Mouse (Mus musculus) natural killer cell, adult 2 months (primary cell): ENCODE results near the gene Myt1.

Experiments
- DNase-seq, 2 experiments: peaks; one replicate each; pipeline ENCODE4 v3.0.0; 2022; ENCODE audit warnings: low spot score in 2 of 2

Gene Myt1

DNA sequence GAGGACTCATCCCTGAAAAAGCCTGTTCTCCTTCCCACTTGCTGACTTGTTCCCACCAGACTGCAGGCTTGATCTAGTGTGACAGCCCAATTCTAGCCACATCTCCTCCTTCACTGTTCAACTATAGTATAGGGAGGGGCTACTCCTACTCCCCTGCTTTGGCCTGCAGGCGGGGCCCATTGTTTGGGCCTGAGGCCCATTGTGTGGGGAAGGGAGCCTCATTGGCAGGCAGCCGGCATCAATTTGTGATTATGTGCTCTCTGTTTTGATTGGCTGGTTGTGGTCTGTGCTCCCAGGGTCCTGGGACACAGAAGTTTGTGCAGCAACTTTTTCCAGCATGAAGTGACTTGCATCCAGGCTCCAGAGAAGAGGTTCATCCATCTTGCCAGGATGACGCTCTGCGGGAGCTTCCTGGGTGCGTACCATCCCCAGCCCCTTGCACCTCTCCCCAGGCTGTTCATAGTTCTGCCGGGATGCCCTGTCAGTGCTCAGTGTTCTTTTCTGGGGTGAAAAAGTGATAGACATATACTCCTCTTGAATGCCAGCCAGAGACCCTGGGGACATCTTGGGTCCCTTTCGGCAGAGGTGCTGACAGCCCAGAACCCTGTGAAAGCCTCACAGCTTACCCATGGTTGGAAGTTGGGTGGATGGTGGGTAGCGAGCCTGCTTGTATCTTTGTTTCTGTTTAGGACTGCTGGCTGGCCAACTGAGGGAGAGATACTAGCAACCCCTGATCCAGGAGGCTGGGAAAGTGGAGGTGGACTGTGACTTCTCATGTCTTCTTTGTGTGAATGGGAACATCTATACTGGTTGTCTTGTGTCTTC lies at the start of gene Myt1:
TSS of gene Myt1 (plus strand) at position 327 of the 825 bp plus-strand sequence.
- no peak for DNase-seq

DNA sequence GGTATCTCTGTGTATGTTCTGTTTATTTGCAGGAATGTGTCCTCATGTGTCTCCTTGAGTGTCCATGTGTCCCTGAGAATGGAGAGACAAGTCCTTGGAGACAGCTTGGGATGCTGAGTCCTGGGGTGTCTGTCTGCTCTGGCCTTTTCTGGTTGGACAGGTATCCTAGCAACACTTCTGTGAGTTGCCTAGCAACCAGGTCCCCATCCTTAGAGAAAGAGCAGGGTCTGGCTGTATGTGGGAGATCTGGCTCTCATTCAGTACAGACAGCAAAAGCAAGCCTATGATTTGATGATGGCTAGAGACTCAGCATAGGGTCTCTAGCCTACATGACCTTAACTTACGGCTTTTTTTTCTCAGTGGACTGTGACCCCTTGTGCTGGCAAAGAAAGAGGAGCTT lies 49.4 kb upstream of the Myt1 start:
- no peak for DNase-seq

DNA sequence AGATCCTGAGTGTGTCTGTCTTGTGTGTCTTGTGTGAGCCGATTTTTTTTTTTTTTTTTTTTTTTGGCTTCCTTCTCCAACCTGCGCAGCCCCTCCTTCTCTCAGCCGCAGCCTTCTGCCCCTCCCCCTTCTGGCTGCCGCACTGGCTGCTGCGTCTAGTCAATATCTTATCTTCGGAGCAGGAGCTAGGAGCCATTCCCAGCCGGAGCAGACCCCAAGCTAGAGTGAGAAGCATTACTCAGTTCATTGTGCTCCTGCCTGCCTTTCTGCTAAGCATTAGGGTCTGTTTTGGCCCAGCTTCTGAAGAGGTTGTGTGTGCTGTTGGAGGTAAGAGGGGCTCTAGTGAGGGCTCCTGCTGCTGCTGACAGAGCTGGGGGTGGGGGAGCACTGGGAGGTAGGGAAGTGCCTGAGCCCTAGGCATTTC lies 48.2 kb upstream of the Myt1 start, which contains the start of gene Oprl1:
TSS of gene Oprl1 (plus strand) at position 114 of the 424 bp plus-strand sequence.
- DNase-seq, result no peak

DNA sequence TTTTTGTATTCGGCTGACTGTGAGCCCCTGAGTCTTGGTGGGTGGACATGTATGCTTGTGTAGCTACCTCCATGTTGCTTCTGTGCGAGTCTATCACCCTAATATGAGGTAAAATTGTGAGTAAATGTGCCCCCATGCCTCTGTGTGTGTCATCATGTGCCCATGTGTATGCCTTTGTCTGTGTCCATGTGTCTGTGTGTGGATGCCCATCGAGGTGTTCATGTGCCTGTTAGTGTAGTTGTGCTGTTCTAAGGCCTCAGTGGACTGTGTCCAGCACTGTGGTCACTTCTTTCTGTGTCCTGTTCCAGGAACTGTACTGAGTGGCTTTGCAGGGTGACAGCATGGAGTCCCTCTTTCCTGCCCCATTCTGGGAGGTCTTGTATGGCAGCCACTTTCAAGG lies 47.8 kb upstream of the Myt1 start:
- no peak for DNase-seq

DNA sequence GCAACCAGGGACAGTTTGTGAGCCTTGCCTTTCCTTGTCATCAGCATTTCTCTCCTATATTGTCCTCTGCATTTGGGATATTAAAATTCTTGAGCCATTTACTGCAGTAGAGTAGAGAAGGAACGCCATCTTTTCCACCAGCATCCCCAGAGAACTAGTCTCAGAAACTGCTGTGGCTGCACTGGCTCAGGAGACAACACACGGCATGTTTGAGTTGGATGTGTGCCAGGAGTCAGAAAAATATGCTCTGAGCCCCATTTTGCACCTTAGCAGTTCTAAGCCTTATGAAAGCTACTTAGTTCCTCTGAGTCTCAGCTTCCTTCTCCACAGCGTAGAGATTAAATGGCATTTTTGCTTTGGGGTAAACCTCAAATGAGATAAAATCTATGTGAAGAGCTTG lies 46.1 kb upstream of the Myt1 start:
- DNase-seq, result no peak

DNA sequence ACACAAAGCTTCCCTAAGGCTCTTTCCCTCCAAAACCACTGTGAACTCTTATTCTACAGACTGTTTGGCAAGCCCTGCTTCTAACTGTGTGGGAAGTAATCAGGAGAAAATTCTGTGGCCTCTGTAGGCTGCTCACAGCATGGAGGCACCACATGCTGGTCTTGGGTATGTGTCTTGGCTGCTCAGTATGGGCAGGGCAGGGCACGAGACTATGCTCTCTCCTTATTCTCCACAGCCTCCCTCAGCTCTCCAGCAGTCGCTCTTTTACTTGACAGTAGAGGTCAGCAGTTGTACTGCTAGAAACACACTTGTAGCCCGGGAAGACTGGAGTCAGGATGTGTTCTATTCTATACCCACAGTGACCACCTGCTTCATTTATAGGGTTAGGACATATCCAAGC lies 43.1 kb upstream of the Myt1 start:
- DNase-seq, result no peak

DNA sequence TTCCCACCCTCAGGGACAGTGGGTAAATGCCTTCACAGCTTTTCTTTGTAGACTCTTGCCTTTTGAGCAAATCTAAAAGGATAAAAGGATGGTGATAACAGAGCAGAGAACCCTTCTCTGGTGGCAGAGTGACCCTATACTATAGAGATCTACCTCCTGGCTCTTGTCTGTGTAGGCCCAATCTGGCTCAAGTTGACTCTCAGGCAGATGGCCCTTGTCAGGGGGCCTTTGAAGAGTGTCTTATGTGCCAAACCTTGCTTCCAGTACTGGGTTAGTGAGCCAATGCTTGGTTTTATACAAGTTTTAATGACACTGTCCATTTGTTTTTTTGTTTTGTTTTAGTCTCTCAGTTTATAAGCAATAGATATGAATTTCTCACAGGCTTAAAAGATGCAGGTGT lies 41.9 kb upstream of the Myt1 start:
- no peak for DNase-seq

DNA sequence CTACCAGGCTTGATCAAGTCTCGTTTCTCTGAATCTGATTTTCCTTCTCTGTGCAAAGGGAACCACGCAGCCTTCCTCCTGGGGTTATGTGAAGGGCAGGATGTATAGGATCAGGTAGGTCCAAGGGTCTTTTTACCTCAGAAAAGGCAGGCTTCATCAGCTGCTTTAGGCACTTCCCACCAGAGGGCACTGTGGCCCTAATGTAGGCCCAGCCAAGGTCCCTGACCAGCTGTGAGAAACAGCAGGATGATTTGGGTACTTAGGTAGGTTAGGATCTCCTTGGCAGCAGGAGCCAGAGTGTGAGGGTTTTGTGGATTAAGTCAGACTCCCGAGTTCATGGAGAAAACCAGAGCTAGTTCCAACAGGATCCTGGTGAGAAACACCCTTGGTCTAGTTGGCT lies 40.9 kb upstream of the Myt1 start:
- no peak for DNase-seq

DNA sequence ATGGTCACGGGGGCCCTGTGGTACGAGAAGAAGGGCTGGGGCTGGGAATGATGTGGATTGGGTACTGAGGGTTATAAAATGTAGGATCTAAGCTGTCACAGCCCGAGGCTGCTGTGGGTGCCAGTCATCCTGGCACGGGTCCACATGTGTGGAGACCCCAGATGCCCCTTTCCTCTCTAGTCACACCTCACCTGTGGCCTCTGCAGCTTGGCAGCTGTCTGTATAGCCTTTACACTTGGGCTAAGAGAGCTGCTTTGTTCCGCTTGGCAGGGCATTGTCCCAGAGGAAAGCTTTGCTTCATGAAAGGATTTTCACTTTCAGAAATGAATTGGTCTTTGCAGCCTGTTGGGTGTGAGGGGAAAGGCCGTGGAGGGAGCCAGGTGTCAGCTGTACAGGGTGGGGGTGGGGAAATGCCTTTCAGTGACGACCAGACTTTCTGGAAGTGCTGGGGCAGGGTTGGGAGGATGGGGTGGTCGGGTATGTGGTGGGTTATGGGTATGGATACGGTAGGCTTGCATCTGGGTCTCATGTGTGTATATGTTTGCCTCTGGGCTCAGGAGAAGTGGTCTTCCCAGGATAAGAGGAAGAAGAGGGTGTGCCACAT lies 35.4 kb upstream of the Myt1 start:
- no peak for DNase-seq

DNA sequence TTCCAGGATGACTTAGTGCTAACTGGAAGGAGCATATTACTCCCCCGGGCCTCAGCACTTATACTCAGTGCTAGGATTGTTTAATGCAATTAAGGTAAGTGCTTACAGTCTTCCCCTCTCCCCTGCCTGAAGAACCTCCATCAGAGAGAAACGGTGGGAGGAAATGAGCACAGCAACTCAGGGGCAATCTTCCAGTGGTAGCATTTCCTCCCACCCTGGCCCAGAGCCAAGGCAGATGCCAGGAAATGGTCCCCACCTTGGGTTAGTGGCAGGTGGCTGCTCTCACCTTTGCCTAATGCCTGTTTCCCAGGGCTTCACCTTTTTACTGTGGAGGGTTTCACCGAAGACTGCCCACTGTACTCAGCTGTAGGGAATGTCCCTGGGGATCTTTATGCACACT lies 33.1 kb upstream of the Myt1 start:
- DNase-seq, result no peak

DNA sequence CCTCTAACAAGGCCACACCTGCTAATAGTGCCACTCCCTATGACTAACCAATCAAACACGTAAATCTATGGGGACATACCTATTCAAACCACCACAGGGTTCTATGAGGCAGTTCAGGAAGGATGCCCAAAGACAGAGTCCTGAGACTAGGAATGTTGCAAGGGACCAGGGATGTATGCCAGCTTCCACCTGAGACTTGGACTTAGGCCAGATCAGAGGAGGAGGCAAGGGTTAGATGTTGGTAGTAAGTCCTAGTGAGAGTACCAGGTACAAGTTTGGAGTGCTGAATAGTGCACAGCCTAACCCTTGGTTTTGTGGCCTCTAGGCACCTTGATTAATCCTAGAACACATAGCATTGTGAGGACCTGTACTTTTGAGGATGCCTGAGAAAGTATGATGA lies 10.5 kb upstream of the Myt1 start:
- DNase-seq, result no peak

DNA sequence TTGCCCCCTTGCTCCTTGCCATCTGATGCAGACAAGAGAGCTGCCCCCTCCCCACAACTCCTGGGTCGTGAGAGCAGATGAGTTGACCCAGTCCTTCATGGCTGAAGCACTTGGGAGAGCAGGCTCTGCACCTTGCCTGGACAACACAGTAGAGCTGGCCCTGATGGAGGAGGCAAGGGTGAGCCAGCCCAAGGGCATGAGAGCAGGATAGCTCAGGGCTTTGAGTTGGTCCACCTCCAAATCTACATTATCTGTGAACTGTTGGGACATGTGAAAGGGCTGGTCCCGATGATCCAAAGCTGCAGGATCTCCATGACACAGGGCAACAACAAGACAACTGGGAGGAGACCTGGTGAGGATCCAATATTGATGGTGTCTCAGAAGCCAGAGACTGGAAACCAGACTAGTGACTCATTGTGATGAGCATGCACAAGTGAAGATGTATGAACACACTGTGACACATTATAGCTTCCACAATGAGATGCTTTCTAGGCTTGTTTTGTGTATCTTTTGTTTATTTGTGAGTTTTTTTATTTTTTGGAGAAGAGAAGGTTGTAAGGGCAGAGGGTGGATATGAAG lies 4.9 kb upstream of the Myt1 start:
- no peak for DNase-seq

DNA sequence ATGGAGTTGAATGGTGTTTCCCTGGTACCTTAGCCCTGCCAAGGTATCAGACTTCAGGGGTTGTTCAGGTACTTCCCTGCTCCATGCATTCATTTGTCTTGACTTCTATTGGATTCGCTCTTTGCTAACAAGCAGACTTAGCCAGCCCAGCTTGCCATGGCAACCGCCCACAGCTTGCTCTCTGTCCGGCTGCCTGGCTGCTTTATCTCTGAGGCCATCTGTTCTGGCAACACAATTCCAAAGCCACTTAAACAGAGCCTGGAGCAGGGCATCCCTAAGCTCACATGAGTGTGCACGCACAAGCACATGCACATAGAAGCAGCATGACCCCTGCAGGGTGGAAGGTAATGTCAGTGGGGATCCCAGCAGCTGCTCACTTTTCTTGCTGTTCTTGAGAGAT lies 4.1 kb upstream of the Myt1 start:
- DNase-seq, result no peak

DNA sequence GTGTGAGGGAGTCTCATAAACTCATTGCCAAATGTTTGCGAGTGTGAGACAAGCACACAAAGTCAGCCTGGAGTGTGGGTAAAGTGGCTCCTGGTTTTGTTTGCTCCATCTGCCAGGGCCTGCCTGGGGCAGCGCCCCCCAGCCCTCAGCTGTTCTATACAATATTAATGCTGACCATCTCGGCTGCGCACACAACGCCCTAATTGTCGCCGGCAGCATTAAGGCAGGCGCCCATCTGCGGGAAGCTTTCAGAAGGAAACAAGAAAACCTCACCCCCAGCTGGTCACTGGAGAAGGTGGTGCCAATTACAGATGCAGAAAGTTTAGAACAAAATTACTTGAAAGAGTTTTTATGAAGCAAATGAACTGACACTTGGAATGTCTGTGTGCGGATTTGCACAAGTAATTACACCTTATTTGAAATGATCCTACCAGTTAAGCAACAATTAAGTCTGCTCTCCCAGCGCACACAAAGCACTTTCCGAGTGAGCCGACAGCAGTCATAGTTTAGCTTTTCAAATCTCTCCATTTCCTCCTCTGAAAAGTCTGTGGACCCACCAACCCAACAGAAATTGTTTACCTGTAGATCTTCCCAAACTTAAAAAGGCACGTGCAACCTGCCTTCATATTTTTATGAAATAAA lies 875 bp downstream of the Myt1 start:
- DNase-seq, result no peak

DNA sequence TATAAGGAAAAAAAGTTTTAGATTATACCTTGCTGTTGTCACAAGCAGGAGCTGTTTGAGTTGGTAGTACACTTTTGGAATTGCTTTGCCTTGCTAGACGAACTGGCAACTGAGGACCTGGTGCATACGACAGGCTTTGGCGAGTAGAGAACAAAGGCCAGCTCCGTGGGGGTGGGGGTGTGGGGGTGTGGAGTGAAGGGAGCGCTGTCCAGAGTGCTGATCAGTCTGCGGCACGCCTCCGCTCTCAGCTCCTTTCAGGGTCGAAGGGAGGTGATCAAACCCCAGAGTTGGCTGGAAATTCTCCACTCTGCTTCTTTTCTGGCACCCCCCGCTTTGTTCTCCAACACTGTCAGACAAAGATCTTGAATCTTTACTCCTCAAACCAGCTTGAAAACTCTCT lies 1.5 kb downstream of the Myt1 start:
- no peak for DNase-seq

DNA sequence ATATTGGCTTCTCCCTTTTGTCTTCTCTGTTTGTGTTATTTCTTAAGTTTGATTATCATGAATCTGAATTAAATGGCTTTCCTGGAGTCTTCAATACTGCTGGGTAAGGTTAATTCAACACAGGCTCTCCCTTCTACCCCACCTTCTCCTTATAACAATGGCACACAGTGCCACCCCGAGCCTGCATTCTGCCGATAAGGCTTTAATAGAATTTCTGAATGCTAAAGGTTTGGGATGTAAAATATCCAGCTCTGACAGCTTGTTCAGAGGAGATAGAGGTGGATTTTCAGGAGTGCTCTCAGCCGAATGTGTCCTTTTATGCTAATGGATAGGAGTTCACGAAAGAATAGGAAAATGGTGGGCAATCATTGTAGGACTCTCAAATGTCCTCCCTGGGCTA lies 2.1 kb downstream of the Myt1 start:
- DNase-seq, result no peak

DNA sequence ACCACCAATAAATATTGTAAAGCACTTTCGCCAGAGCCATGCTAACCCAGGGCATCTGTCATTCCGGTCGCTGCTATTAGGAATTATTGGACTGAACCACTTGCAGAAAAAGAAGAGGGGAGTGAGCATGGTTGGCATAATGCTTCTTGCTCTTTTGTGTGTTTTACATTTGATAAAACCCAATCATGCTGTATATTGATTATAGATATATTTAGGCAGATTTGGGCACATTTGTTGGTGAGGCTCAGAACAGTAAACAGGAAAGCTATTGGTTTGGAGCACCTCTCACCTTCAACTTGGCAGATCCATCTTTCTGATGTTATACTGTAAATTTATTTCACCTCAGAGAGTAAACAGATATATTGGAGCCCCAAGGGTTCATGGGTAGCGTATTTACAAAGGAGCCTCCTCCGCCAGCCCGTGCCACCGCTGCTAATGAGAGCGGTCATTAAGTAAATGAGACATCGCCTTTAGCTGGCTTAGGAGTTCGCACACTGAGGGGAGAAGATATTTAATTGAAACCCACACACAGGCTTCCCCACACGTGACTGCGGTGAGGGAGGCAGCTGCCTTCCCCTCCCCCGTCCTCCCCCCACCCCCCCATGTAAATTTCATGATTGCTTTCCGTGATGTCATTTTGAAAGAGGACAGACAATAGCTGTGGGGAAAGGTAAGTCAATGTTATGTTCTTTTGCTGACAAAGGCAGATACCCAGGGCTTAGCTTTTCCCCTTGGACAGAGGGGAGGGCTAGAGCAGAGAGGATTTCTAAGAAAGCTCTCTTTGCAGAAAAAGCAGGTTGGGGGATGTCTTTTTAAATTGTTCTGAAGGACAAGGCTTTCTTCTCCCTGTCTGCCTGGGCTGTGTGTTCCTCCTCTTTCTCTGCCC lies 3.8 kb downstream of the Myt1 start:
- no peak for DNase-seq

DNA sequence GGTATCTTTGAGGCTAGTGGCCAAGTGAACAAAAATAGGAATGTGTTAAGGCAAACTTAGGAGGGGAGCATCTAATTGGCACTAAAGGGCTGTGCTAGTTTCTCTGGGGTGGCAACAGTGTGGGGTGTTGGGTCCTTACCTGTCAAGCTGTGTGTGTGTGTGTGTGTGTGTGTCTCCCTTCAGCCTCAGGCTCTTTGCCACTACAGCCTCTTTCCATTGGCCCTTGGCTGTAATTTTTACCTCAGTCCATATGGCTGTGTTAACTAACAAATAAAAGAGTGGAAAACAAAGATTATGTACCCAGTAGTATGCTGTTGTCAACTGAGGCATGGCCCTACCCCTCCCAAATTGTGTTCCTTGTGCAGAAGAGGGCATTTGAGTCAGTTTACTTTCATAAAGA lies 5.3 kb downstream of the Myt1 start:
- DNase-seq, result no peak

DNA sequence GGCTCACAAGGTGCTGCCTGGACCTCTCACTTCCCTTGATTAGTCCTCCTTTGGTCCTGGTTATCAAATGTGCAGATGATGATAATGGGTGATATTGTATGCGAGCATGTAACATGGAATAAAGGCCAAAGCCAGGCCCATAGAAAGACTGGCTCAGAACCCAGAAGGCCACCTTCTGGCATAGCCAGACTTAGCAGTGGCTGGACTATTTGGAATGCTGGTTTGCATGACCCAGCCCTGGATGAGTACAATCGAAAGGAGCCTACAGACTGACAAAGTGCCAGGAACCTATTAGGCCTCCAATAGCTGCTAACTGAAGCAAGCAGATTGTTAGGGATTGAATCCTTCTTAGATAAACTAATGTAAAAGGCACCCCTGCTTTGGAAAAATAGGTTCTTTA lies 6.3 kb downstream of the Myt1 start:
- no peak for DNase-seq

DNA sequence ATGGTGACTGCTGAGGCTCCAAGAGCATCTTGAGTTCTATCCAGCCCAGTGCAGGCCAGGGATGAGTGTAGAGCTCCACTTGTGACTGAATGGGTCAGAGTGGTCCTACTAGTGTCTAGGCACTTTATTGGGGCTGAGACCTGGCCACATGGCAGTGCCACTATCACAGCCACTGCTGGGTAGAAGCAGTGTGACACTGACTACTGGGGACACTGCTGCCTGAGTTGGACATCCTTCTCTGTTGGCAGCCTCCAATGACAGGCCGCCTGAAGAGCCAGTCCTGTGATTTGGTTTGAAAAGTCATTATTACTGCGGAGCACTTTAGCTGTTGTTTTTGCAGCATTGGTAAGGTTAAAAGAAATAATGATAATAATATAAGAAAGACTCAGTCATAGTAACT lies 10.1 kb downstream of the Myt1 start:
- no peak for DNase-seq

DNA sequence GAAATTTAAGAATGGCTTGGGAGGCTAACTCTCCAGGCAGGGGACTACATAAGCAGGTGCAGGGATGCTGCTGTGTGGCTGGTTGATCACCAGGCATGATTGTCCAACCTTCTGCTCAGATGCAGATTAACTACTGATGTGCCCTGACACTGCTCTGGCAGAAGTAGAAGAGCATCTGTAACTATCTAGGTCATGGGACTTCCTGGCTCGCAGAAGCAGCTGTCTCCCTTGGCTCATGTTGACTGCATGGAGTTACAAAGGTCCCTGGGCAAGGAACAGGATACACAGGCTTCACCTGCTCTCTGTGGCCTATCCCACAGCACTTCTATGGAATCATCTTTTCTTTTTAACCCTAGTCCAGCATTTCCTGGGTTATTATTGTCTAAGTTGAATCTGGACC lies 12.7 kb downstream of the Myt1 start:
- DNase-seq, result no peak

DNA sequence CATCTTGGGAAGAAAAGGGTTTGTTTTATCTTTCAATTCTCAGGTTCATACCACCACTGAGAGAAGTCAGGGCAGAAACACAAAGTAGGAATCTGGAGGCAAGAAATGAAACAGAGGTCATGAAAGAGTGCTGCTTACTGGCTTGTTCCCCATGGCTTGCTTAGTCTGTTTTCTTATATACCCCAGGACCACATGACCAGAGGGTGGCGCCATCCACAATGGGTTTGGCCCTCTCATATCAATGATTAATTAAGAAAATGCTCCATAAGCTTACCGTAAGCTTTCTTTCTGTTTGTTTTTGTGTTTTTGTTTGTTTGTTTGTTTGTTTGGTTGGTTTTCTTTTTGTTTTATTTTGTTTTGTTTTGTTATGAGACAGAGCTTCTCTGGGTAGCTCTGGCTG lies 14.6 kb downstream of the Myt1 start:
- DNase-seq, result no peak
